Comparison of ENCODE assay signal across 9 mouse cellular contexts in the genomic region with DNA sequence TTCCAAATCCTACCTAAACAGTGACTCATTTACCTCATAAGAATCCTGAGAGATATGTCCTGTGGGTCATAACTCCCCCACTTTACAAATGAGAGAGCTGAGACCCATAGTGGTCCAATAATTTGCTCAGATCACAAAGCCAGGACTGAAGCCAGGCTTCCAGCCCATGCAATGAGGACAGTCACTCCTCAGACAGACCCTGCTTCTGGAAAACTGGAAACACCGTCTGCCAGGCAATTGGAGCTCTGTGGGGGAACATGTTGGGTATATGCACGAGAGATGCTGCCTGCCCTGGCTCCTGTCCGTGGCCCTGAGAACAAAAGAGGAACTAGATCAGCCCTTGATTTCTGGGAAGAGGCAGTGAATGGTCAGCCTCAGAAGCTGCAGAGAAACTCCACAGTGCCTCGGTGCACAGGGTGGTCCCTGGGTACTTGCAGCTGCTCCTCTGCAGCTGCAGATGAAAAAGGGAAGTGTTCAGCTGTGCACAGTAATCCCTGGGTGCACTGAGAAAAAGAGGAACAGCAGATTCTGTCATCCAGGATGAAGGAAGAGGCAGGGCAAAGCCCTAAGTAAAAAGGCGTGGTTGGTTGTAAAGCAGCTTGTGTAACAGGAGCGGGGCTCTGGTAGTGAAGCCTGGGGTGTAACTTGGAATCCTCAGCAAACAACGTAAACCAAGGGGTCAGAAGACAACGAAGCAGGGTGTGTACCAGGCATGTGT. TPM values are rescaled to one million over a fixed set of nuclear protein-coding genes. Genes with fewer than 3 reads are reported as not detected.
DNase-seq lines count a peak whose midpoint lies in the region; ATAC-seq lines count a peak whose summit lies in the region.
"Had no signal": no experiment of that assay in that cellular context is flagged by ENCODE, and none has a peak within 500 bp of the region (broad histone marks: within the 10 kb centered on the region; RNA-seq: fewer than 3 reads in every experiment).

No protein-coding gene starts in this region.

- no peak overlapping the region for H3K4me3 ChIP-seq in forebrain, embryonic 13.5 days
- H3K4me3 ChIP-seq in forebrain, embryonic 12.5 days (replicated peaks) = no peak overlapping the region
- no peak overlapping the region for H3K4me3 ChIP-seq in midbrain, embryonic 11.5 days (ENCODE audit: low read depth, low read length)
- H3K4me3 ChIP-seq in midbrain, embryonic 15.5 days = no peak overlapping the region
- no peak overlapping the region for H3K4me3 ChIP-seq in intestine, embryonic 16.5 days (ENCODE audit: low read length)
- H3K4me3 ChIP-seq: limb, embryonic 12.5 days had no signal

- no peaks in the 10 kb centered on the region for H3K36me3 ChIP-seq in forebrain, embryonic 13.5 days (ENCODE audit: poor library complexity, severe bottlenecking)
- no peaks in the 10 kb centered on the region for H3K36me3 ChIP-seq in forebrain, embryonic 12.5 days (replicated peaks)
- no peaks in the 10 kb centered on the region for H3K36me3 ChIP-seq in midbrain, embryonic 11.5 days (ENCODE audit: control insufficient read depth, insufficient read depth, low read length)
- no peaks in the 10 kb centered on the region for H3K36me3 ChIP-seq in midbrain, embryonic 15.5 days (replicated peaks)
- H3K36me3 ChIP-seq in intestine, embryonic 16.5 days (ENCODE audit: control insufficient read depth, insufficient read depth, low read length) = no peaks in the 10 kb centered on the region
- H3K36me3 ChIP-seq: limb, embryonic 12.5 days had no signal

- H3K9me3 ChIP-seq in forebrain, embryonic 13.5 days (replicated peaks) = no peaks in the 10 kb centered on the region
- H3K9me3 ChIP-seq in forebrain, embryonic 12.5 days = no peaks in the 10 kb centered on the region
- no peaks in the 10 kb centered on the region for H3K9me3 ChIP-seq in midbrain, embryonic 11.5 days (ENCODE audit: control insufficient read depth, low read length)
- no peaks in the 10 kb centered on the region for H3K9me3 ChIP-seq in midbrain, embryonic 15.5 days
- no peaks in the 10 kb centered on the region for H3K9me3 ChIP-seq in intestine, embryonic 16.5 days (ENCODE audit: control insufficient read depth, low read length)
- H3K9me3 ChIP-seq: limb, embryonic 12.5 days had no signal

- peak; percentile 21; the same call in 1 of the 2 replicates for ATAC-seq in forebrain, embryonic 13.5 days
- ATAC-seq in forebrain, embryonic 12.5 days (ENCODE audit: low FRiP score) = no peak
- peak; percentile 35; the same call in 1 of the 2 replicates for ATAC-seq in midbrain, embryonic 11.5 days (ENCODE audit: low FRiP score)
- no peak for ATAC-seq in midbrain, embryonic 15.5 days (replicated peaks)
- ATAC-seq in intestine, embryonic 16.5 days = peak; percentile 50; the same call in 1 of the 2 replicates

- no peaks in the 10 kb centered on the region for H3K4me1 ChIP-seq in forebrain, embryonic 13.5 days
- peaks cover 6% of the 10 kb centered on the region; the same call in 1 of the 2 replicates for H3K4me1 ChIP-seq in forebrain, embryonic 12.5 days
- H3K4me1 ChIP-seq in midbrain, embryonic 11.5 days (ENCODE audit: control insufficient read depth, insufficient read depth, low read length) = peaks cover 4% of the 10 kb centered on the region; the same call in 1 of the 2 replicates
- H3K4me1 ChIP-seq in midbrain, embryonic 15.5 days = no peaks in the 10 kb centered on the region; the same call in 1 of the 2 replicates
- 0 out of 2 replicates have a peak, but pooled peaks cover 4% of the 10 kb centered on the region for H3K4me1 ChIP-seq in intestine, embryonic 16.5 days (ENCODE audit: control insufficient read depth, insufficient read depth, low read length)

- H3K27me3 ChIP-seq in forebrain, embryonic 13.5 days = no peaks in the 10 kb centered on the region
- peaks cover 3% of the 10 kb centered on the region; the same call in 1 of the 2 replicates for H3K27me3 ChIP-seq in forebrain, embryonic 12.5 days
- H3K27me3 ChIP-seq in midbrain, embryonic 11.5 days (ENCODE audit: control insufficient read depth, insufficient read depth, low read length) = peaks cover 16% of the 10 kb centered on the region
- 0 out of 2 replicates have a peak, but pooled peaks cover 3% of the 10 kb centered on the region for H3K27me3 ChIP-seq in midbrain, embryonic 15.5 days (replicated peaks)
- no peaks in the 10 kb centered on the region; the same call in 1 of the 2 replicates for H3K27me3 ChIP-seq in intestine, embryonic 16.5 days (replicated peaks; ENCODE audit: control insufficient read depth, insufficient read depth, low read length)
- H3K27me3 ChIP-seq: limb, embryonic 12.5 days had no signal

- H3K27ac ChIP-seq in forebrain, embryonic 13.5 days = no peak overlapping the region
- H3K27ac ChIP-seq in forebrain, embryonic 12.5 days = no peak overlapping the region
- H3K27ac ChIP-seq in midbrain, embryonic 11.5 days (ENCODE audit: low read depth, low read length) = no peak overlapping the region
- H3K27ac ChIP-seq in midbrain, embryonic 15.5 days = no peak overlapping the region
- H3K27ac ChIP-seq in intestine, embryonic 16.5 days (ENCODE audit: low read length) = no peak overlapping the region
- H3K27ac ChIP-seq: limb, embryonic 12.5 days had no signal

- DNase-seq in midbrain, embryonic 11.5 days (ENCODE audit: low spot score, missing footprints) = peak; percentile 83
- peak; percentile 68 to 72 for DNase-seq in spleen, postnatal 36 days (ENCODE audit: low spot score in 2 of 2)
- no peak for DNase-seq in kidney, postnatal 10 days
- no peak for DNase-seq in thymus, postnatal 10 days (ENCODE audit: low spot score in 2 of 2)

- WGBS in forebrain, embryonic 13.5 days = 40% methylated on average over 8 of the region's 8 CpGs
- 47% methylated on average over 8 of the region's 8 CpGs for WGBS in forebrain, embryonic 12.5 days
- WGBS in midbrain, embryonic 11.5 days = 26% methylated on average over 8 of the region's 8 CpGs
- 29% methylated on average over 8 of the region's 8 CpGs for WGBS in midbrain, embryonic 15.5 days
- 18% methylated on average over 8 of the region's 8 CpGs for WGBS in intestine, embryonic 16.5 days

- H3K9ac ChIP-seq in forebrain, embryonic 13.5 days = no peak overlapping the region
- no peak overlapping the region for H3K9ac ChIP-seq in forebrain, embryonic 12.5 days
- peak overlapping the region; percentile 20; the same call in 1 of the 2 replicates for H3K9ac ChIP-seq in midbrain, embryonic 11.5 days (ENCODE audit: low read length)
- no peak overlapping the region for H3K9ac ChIP-seq in midbrain, embryonic 15.5 days
- H3K9ac ChIP-seq in intestine, embryonic 16.5 days (ENCODE audit: low read depth, low read length) = no peak overlapping the region
- H3K9ac ChIP-seq: limb, embryonic 12.5 days had no signal

- H3K4me2 ChIP-seq in forebrain, embryonic 13.5 days = no peak overlapping the region
- H3K4me2 ChIP-seq in forebrain, embryonic 12.5 days = no peak overlapping the region
- no peak overlapping the region for H3K4me2 ChIP-seq in midbrain, embryonic 11.5 days
- no peak overlapping the region for H3K4me2 ChIP-seq in midbrain, embryonic 15.5 days
- no peak overlapping the region for H3K4me2 ChIP-seq in intestine, embryonic 16.5 days (ENCODE audit: low read depth, low read length)
- H3K4me2 ChIP-seq: limb, embryonic 12.5 days had no signal

RNA-seq across cellular contexts. Expression of gene Lifr, which starts 5.5 kb away (rescaled TPM):
- polyA plus RNA-seq in forebrain, embryonic 13.5 days (2015; fragmentation: Nextera tagmentation; extraction: Ambion mirVana) = 4.5 and 4.6 TPM in 2 replicates
- polyA plus RNA-seq in forebrain, embryonic 12.5 days (2016; fragmentation: Nextera tagmentation; extraction: Ambion mirVana) = 5.9 and 8.0 TPM in 2 replicates
- 16.5 and 17.5 TPM in 2 replicates for polyA plus RNA-seq in midbrain, embryonic 11.5 days (2014; fragmentation: Nextera tagmentation; extraction: Ambion mirVana)
- polyA plus RNA-seq in midbrain, embryonic 15.5 days (2015; fragmentation: Nextera tagmentation; extraction: Ambion mirVana) = 9.7 and 11.2 TPM in 2 replicates
- 11.6 and 12.9 TPM in 2 replicates for polyA plus RNA-seq in intestine, embryonic 16.5 days (2015; fragmentation: Nextera tagmentation; extraction: Ambion mirVana)

Comparison
In these comparisons a context has a peak if more than half of its experiments do, and no peak if none do; other contexts are left out.
1. ATAC-seq: peak in forebrain, embryonic 13.5 days (single experiment), midbrain, embryonic 11.5 days (single experiment) and intestine, embryonic 16.5 days (single experiment); none in forebrain, embryonic 12.5 days (single experiment) and midbrain, embryonic 15.5 days (single experiment).
2. DNase-seq: peak in midbrain, embryonic 11.5 days (single experiment) and spleen, postnatal 36 days (2 of 2); none in kidney, postnatal 10 days (single experiment) and thymus, postnatal 10 days (0 of 2).